8 mouse cellular contexts compared by ENCODE assay signal in the genomic region with DNA sequence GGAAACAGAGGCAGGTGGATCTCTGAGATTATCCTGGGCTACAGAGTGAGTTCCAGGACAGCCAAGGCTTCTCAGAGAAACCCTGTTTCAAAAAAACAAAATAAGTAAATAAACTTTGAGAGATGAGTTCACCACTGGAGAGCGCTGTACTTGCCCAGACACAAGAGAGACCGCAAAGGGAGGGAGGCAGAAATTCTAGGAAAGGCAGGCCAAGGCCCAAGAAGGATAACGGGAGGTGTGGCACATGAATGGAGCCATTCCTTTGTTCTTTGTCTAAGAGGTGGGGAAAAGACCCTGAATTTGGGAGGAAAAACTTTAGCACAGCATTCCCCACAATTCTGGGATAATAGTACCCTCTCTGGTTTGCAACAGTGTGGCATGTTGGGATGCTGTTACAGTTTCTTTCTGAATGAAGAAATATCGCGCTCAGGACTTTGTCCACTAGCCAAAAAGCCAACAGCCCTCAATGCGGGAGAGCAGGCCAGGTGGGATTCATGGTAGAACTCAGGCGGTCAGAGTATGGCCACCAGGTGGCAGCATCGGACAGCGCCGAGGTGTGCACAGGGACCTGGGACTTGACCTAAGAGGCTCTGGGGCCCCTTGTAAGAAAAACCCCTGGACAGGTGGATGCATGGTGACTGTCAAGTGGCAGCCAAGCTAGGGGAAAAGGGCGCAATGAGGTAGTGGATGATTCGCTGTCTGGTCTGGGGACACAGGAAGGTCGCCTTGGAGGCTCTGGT. TPM values are rescaled to one million over a fixed set of nuclear protein-coding genes. Genes with fewer than 3 reads are reported as not detected.
DNase-seq lines count a peak whose midpoint lies in the region; ATAC-seq and TF ChIP-seq lines count a peak whose summit lies in the region.

No protein-coding gene starts in this region.

- H3K4me2 ChIP-seq in kidney, embryonic 15.5 days: no peak overlapping the region
- no peak overlapping the region for H3K4me2 ChIP-seq in intestine, postnatal 0 days (replicated peaks; ENCODE audit: low read depth)

- no peak overlapping the region for H3K27ac ChIP-seq in kidney, embryonic 15.5 days
- H3K27ac ChIP-seq in embryonic facial prominence, embryonic 10.5 days (replicated peaks): no peak overlapping the region
- H3K27ac ChIP-seq in intestine, postnatal 0 days (ENCODE audit: low read depth, low read length): no peak overlapping the region
- no peak overlapping the region for H3K27ac ChIP-seq in liver, adult 2 months (replicated peaks; ENCODE audit: insufficient read depth, low read depth, low read length)

- no peaks in the 10 kb centered on the region for H3K4me1 ChIP-seq in kidney, embryonic 15.5 days
- no peaks in the 10 kb centered on the region for H3K4me1 ChIP-seq in embryonic facial prominence, embryonic 10.5 days
- H3K4me1 ChIP-seq in intestine, postnatal 0 days (replicated peaks; ENCODE audit: control insufficient read depth, insufficient read depth, low read length): no peaks in the 10 kb centered on the region
- H3K4me1 ChIP-seq in liver, adult 2 months (ENCODE audit: control insufficient read depth, insufficient read depth, low read length): no peaks in the 10 kb centered on the region

- H3K4me3 ChIP-seq in kidney, embryonic 15.5 days (replicated peaks): no peak overlapping the region
- no peak overlapping the region for H3K4me3 ChIP-seq in embryonic facial prominence, embryonic 10.5 days
- H3K4me3 ChIP-seq in intestine, postnatal 0 days (ENCODE audit: low read depth, low read length): no peak overlapping the region
- H3K4me3 ChIP-seq in liver, adult 2 months (ENCODE audit: insufficient read depth, low read depth, low read length): no peak overlapping the region

- H3K9ac ChIP-seq in kidney, embryonic 15.5 days: no peak overlapping the region
- H3K9ac ChIP-seq in intestine, postnatal 0 days (ENCODE audit: low read depth, low read length): no peak overlapping the region
- no peak overlapping the region for H3K9ac ChIP-seq in liver, adult 2 months (ENCODE audit: low read depth, low read length)

- no peak for TF ChIP-seq POLR2A in liver, adult 2 months (IDR thresholded peaks at IDR 0.05; ENCODE audit: extremely low read depth, insufficient read depth, low read length)

- H3K27me3 ChIP-seq in kidney, embryonic 15.5 days: no peaks in the 10 kb centered on the region
- no peaks in the 10 kb centered on the region for H3K27me3 ChIP-seq in embryonic facial prominence, embryonic 10.5 days (replicated peaks; ENCODE audit: low read depth, poor library complexity, severe bottlenecking)
- no peaks in the 10 kb centered on the region for H3K27me3 ChIP-seq in intestine, postnatal 0 days (replicated peaks; ENCODE audit: control insufficient read depth, insufficient read depth, low read length)
- no peaks in the 10 kb centered on the region for H3K27me3 ChIP-seq in liver, adult 2 months (ENCODE audit: control insufficient read depth, insufficient read depth, low read length)

- no peak for ATAC-seq in kidney, embryonic 15.5 days (replicated peaks; ENCODE audit: low FRiP score)
- no peak for ATAC-seq in intestine, postnatal 0 days

- H3K9me3 ChIP-seq in kidney, embryonic 15.5 days (replicated peaks): no peaks in the 10 kb centered on the region
- H3K9me3 ChIP-seq in embryonic facial prominence, embryonic 10.5 days: no peaks in the 10 kb centered on the region
- H3K9me3 ChIP-seq in intestine, postnatal 0 days (ENCODE audit: control insufficient read depth): peaks cover 3% of the 10 kb centered on the region; the same call in 1 of the 2 replicates

- 25% methylated on average over 13 of the region's 13 CpGs for WGBS in kidney, embryonic 15.5 days
- 28% methylated on average over 13 of the region's 13 CpGs for WGBS in embryonic facial prominence, embryonic 10.5 days
- WGBS in intestine, postnatal 0 days: 27% methylated on average over 13 of the region's 13 CpGs
- 40% methylated on average over 13 of the region's 13 CpGs for WGBS in liver, adult 2 months

- DNase-seq in kidney, adult 11 months: peak; percentile 17
- DNase-seq in adrenal gland, postnatal 14 days: peak; percentile 75
- DNase-seq in embryonic facial prominence, embryonic 10.5 days (ENCODE audit: low spot score): peak; percentile 83
- no peak for DNase-seq in liver, adult 2 months (ENCODE audit: extremely low read depth, low read depth, low spot score)
- DNase-seq in retina, embryonic 14.5 days (ENCODE audit: low spot score): peak; percentile 81
- DNase-seq in thymus, postnatal 36 days: peak; percentile 51 to 60

- H3K36me3 ChIP-seq in kidney, embryonic 15.5 days: no peaks in the 10 kb centered on the region
- H3K36me3 ChIP-seq in embryonic facial prominence, embryonic 10.5 days (replicated peaks): no peaks in the 10 kb centered on the region
- H3K36me3 ChIP-seq in intestine, postnatal 0 days (ENCODE audit: control insufficient read depth, insufficient read depth): no peaks in the 10 kb centered on the region
- H3K36me3 ChIP-seq in liver, adult 2 months (ENCODE audit: control insufficient read depth, insufficient read depth, low read length): no peaks in the 10 kb centered on the region

- peak; percentile 89 for TF ChIP-seq CTCF in intestine, postnatal 0 days (IDR thresholded peaks at IDR 0.05; ENCODE audit: low read depth)
- peak; percentile 74 for TF ChIP-seq CTCF in liver, adult 2 months (IDR thresholded peaks at IDR 0.05; ENCODE audit: low read depth, low read length)

- H3K79me2 ChIP-seq in liver, adult 2 months (ENCODE audit: control insufficient read depth, insufficient read depth, low read length): no peaks in the 10 kb centered on the region

RNA-seq across cellular contexts. Expression of a gene that starts 49.9 kb away (rescaled TPM):
- polyA plus RNA-seq in kidney, embryonic 15.5 days (2015; fragmentation: Nextera tagmentation; extraction: Ambion mirVana): not detected in 2 replicates
- total RNA-seq in adrenal gland, postnatal 14 days (2021): not detected in 2 replicates
- not detected in 2 replicates for polyA plus RNA-seq in embryonic facial prominence, embryonic 10.5 days (2016; fragmentation: Nextera tagmentation; extraction: Ambion mirVana)
- not detected in 2 replicates for polyA plus RNA-seq in intestine, postnatal 0 days (2015; fragmentation: Nextera tagmentation; extraction: Ambion mirVana)
- not detected in 2 replicates for total RNA-seq in liver, adult 2 months (2014; rRNA removed)
- polyA plus RNA-seq in liver, adult 2 months (2012; rRNA removed): not detected in 2 replicates
